Mouse (Mus musculus): ENCODE data around the gene Arl6ip4.

GRCm38 (mm10) chr5:124125093-124125492, 9.2 kb downstream of the Arl6ip4 start:
- no peak for TF ChIP-seq CTCF (IDR thresholded peaks at IDR 0.05; ENCODE audit: extremely low read depth, insufficient read depth, insufficient read length, insufficient replicate concordance)
- TF ChIP-seq POLR2A (IDR thresholded peaks at IDR 0.05; ENCODE audit: low read depth, low read length): no peak

Data from spleen, adult 2 months (tissue).